Mouse (Mus musculus): ENCODE measurements around the gene Srebf1.

DNA sequence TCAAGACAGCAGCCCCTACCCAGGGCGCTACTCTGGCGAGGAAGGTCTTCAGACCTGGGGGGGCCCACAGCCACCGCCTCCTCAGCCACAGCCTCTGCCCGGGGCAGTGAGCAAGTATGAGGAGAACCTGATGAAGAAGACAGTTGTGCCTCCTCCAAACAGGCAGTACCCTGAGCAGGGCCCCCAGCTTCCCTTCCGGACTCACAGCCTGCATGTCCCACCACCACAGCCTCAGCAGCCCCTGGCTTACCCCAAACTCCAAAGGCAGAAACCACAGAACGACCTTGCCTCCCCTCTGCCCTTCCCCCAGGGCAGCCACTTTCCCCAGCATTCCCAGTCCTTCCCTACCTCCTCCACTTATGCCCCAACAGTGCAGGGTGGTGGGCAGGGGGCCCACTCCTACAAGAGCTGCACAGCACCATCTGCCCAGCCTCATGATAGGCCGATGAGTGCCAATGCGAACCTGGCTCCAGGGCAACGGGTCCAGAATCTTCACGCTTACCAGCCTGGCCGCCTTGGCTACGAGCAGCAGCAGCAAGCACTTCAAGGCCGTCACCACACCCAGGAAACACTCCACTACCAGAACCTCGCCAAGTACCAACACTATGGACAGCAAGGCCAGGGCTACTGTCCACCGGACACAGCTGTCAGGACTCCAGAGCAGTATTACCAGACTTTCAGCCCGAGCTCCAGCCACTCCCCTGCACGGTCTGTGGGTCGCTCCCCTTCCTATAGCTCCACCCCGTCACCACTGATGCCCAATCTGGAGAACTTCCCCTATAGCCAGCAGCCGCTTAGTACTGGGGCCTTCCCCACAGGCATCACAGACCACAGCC is 36.8 kb downstream of the Srebf1 start:
- TF ChIP-seq ZNF384 (IDR thresholded peaks at IDR 0.05; ENCODE audit: low read depth, low read length) (no peak), POLR2A (IDR thresholded peaks at IDR 0.05; ENCODE audit: low read depth, low read length) (no peak), NELFE (IDR thresholded peaks at IDR 0.05; ENCODE audit: low read depth, low read length) (no peak), GABPA (IDR thresholded peaks at IDR 0.05; ENCODE audit: insufficient replicate concordance, low read depth, low read length) (no peak), CTCF (conservative IDR thresholded peaks at IDR 0.05 in 1 of 2, IDR thresholded peaks at IDR 0.05 in 1 of 2; ENCODE audit: low read depth in 2 of 2, low read length in 2 of 2) (no peak), HCFC1 (IDR thresholded peaks at IDR 0.05; ENCODE audit: low read depth, low read length) (no peak), POLR2AphosphoS2 (IDR thresholded peaks at IDR 0.05; ENCODE audit: low read depth, low read length) (no peak), E2F4 (IDR thresholded peaks at IDR 0.05; ENCODE audit: insufficient replicate concordance, low read depth, low read length) (no peak), MXI1 (IDR thresholded peaks at IDR 0.05; ENCODE audit: low read depth, low read length) (no peak), SIN3A (IDR thresholded peaks at IDR 0.05; ENCODE audit: low read length) (no peak), ZC3H11A (IDR thresholded peaks at IDR 0.05; ENCODE audit: low read depth, low read length) (no peak), CHD1 (IDR thresholded peaks at IDR 0.05; ENCODE audit: low read depth, low read length) (no peak)

Data from CH12.LX (cell line).